Mouse (Mus musculus) hindbrain, postnatal 0 days (tissue): ENCODE measurements around the gene Uap1. TPM values are rescaled to one million over a fixed set of nuclear protein-coding genes. Genes with fewer than 3 reads are reported as not detected.

ENCODE experiments used
- ATAC-seq: fragments of 200-750 bp; cut with Nextera tagmentation; 2 replicates; pipeline ENCODE4 v1.8.0; 2017; ENCODE audit warnings: mild to moderate bottlenecking, moderate TSS enrichment, moderate library complexity
- DNase-seq: peaks from one replicate; pipeline ENCODE4 v3.0.0-alpha.2; 2015; ENCODE audit warnings: low spot score
- H3K27ac ChIP-seq: fragments of 300-500 bp; sonication (generic); 2 replicates; pipeline ENCODE4 v1.5.1; 2014; ENCODE audit warnings: mild to moderate bottlenecking
- H3K27me3 ChIP-seq: fragments of 300-500 bp; sonication (generic); 2 replicates; pipeline ENCODE4 v1.6.1; 2014; ENCODE audit warnings: low read length, mixed read lengths; ENCODE audit not compliant: insufficient read depth
- H3K36me3 ChIP-seq: fragments of 300-500 bp; sonication (generic); 2 replicates; pipeline ENCODE4 v1.6.1; 2014; ENCODE audit warnings: low read length, mixed read lengths; ENCODE audit not compliant: insufficient read depth
- H3K4me1 ChIP-seq: fragments of 300-500 bp; sonication (generic); 2 replicates; pipeline ENCODE4 v1.6.1; 2014; ENCODE audit warnings: antibody characterized with exemption, low read length, mixed read lengths; ENCODE audit not compliant: insufficient read depth
- H3K4me2 ChIP-seq: fragments of 300-500 bp; sonication (generic); 2 replicates; pipeline ENCODE4 v1.6.1; 2014; ENCODE audit warnings: low read depth, mild to moderate bottlenecking, low read length, moderate library complexity, mixed read lengths
- H3K4me3 ChIP-seq: fragments of 300-500 bp; sonication (generic); 2 replicates; pipeline ENCODE4 v1.5.1; 2014; ENCODE audit warnings: low read length
- H3K9ac ChIP-seq: fragments of 300-500 bp; sonication (generic); replicated peaks from 2 replicates; pipeline ENCODE4 v1.6.1; 2014; ENCODE audit warnings: mild to moderate bottlenecking, low read length, moderate library complexity, mixed read lengths
- H3K9me3 ChIP-seq: fragments of 300-500 bp; sonication (generic); 2 replicates; pipeline ENCODE4 v1.6.1; 2016; ENCODE audit warnings: low read length, mixed read lengths
- CTCF ChIP-seq: IDR thresholded peaks from 2 replicates; pipeline ENCODE4 v1.5.1; 2016; ENCODE audit warnings: antibody characterized with exemption, control low read depth, low read depth
- WGBS: fragments of 180-500 bp; shearing (Covaris S2); extraction: QIAGEN DNeasy Blood & Tissue Kit; methylation state at CpG from one replicate; pipeline ENCODE4 v1.1.7; 2014; 5-methylcytosine and 5-hydroxymethylcytosine counted together
- polyA plus RNA-seq: library from polyadenylated mRNA; unstranded; fragments of >200 nt; fragmentation: Nextera tagmentation; extraction: Ambion mirVana; gene quantifications from 2 replicates; pipeline ENCODE4 v1.2.1, GENCODE M21; 2015
- total RNA-seq: library from RNA; depleted of rRNA; stranded (reverse); fragments of >200 nt; gene quantifications from 2 replicates; pipeline ENCODE4 v1.2.3, GENCODE M21; 2014

The Uap1 gene
- total and polyA plus RNA-seq, 2 experiments from 2014 or later = 38.1 to 54.7 TPM

DNA sequence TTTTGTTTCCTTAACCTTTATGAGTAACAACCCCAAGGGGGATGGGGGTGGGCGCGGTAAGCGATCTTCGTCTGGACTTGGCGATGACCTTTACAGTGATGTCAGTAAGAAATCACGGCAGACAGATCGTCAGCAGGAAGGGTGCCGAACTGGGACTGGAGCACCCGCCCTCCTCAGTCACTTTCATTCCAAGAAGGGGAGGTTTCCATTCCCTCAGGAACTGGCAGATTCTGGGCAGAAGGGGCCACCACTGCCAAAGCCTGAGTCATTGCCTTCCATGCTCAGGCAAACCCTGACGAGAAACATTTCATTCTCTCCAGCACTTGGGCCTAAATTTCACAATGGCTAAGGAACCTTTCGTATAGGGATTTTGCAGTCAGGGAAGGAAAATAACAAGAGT is 13.8 kb upstream of the Uap1 start:
- ATAC-seq (no peak), DNase-seq (no peak)
- no peak for TF ChIP-seq CTCF
- H3K9ac ChIP-seq = no peak overlapping the region
- no peak overlapping the region for H3K27ac ChIP-seq
- WGBS = 78% methylated on average over 11 of the region's 11 CpGs
- H3K9me3 ChIP-seq = no peaks in the 10 kb centered on the region
- no peak overlapping the region for H3K4me3 ChIP-seq
- peaks cover 13% of the 10 kb centered on the region; the same call in 1 of the 2 replicates for H3K36me3 ChIP-seq
- no peak overlapping the region for H3K4me2 ChIP-seq
- no peaks in the 10 kb centered on the region for H3K27me3 ChIP-seq
- H3K4me1 ChIP-seq = no peaks in the 10 kb centered on the region

DNA sequence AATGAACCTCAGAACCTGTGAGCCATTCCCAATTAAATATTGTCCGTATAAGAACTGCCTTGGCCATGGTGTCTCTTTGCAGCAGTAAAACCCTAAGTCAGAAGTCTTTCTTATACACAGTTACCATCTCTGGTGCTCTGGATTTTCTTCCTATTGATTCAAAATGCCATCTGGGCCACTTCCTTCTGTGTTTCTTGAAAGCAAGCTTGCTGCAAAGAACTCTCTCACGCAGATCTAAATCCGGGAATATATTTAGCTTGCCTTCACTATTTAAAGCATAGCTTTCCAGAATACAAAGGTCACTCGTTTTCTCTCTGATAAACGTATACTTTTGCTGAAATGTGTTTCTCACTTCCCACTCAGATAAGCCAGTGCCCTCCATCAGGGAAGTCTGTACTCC is 11.8 kb upstream of the Uap1 start:
- no peak for DNase-seq
- H3K4me1 ChIP-seq = no peaks in the 10 kb centered on the region
- no peaks in the 10 kb centered on the region for H3K27me3 ChIP-seq
- H3K4me2 ChIP-seq = no peak overlapping the region
- H3K9me3 ChIP-seq = no peaks in the 10 kb centered on the region
- no peak overlapping the region for H3K9ac ChIP-seq
- WGBS = 83% methylated on average over 5 of the region's 5 CpGs
- no peak for TF ChIP-seq CTCF
- no peak overlapping the region for H3K27ac ChIP-seq
- no peak overlapping the region for H3K4me3 ChIP-seq
- no peak for ATAC-seq
- H3K36me3 ChIP-seq = no peaks in the 10 kb centered on the region

DNA sequence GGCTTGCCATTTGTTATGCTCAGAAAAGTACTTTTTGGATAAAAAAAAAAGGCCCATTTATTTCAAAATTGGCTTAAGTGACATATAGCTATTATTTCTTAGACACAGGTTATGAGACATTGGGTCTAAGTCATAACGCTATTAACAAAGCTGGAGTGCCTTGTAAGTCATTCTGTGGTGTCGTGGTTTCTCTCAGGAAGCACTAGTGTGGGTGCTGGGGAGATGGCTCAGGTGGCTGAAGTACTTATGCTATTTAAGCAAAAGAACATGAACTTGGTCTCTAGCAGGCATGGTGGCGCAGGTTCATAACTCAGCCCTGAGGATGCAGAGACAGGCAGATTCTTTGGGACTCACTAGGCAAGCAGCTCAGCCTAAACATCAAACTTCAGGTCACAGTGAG is 10.4 kb upstream of the Uap1 start:
- H3K4me3 ChIP-seq = no peak overlapping the region
- H3K27me3 ChIP-seq = no peaks in the 10 kb centered on the region
- H3K9me3 ChIP-seq = no peaks in the 10 kb centered on the region
- H3K36me3 ChIP-seq = no peaks in the 10 kb centered on the region
- H3K27ac ChIP-seq = no peak overlapping the region
- no peak overlapping the region for H3K4me2 ChIP-seq
- H3K9ac ChIP-seq = no peak overlapping the region
- ATAC-seq (no peak), DNase-seq (no peak)
- WGBS = 89% methylated on average over 3 of the region's 3 CpGs
- no peak for TF ChIP-seq CTCF
- no peaks in the 10 kb centered on the region for H3K4me1 ChIP-seq

DNA sequence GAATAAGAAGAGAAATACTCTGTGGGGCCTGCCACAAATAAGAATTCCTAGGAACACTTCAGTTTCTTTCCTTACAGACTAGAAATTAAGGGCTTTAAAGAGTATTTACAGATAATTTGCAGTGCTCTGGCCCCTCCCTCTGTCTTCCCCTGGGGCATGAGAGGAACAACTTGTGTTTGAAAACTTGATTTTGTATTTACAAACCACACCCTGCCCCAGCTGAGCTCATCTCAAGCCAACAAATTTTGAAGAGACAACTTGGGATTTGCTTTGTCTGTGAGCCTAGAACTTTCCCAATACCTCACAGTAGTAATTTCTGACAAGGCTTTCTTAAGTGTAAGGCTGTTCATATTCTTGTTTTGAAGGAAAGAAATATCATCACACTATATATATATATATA is 7.9 kb upstream of the Uap1 start:
- no peak for ATAC-seq
- H3K4me3 ChIP-seq = no peak overlapping the region
- TF ChIP-seq CTCF = no peak

DNA sequence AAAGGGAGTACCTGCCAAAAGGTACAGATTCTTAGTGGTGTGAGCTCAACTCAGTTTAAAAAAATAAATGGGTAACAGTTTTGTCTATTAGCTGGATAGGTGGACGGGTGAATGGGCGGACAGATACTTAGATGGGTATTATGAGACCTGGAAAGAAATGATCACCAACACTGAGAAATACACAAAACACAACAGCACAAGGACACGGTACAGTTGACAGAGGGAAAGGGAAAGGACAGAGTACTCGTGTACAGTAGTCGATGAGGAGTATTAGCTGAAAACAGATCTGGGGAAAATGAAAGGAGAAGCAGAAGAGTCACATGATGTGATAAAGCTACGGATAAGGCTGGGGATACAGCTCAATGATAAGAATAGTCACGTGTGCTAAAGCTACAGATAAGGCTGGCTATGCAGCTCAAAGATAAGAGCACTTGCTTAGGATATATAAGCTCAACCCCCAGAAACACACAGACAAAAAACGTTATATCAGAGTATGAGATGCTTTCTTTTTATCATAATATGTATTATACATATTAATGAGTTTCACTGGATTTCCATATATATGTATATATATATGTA is 2.0 kb upstream of the Uap1 start:
- 86% methylated on average over 8 of the region's 8 CpGs for WGBS
- H3K27ac ChIP-seq = no peak overlapping the region

More for the DNA sequence above, 7.9 kb upstream of the Uap1 start:
- Histone ChIP-seq H3K4me2 (no peak overlapping the region), H3K36me3 (no peaks in the 10 kb centered on the region), H3K27ac (no peak overlapping the region), H3K9me3 (no peaks in the 10 kb centered on the region), H3K4me1 (no peaks in the 10 kb centered on the region), H3K9ac (no peak overlapping the region), H3K27me3 (no peaks in the 10 kb centered on the region)
- DNase-seq = no peak

DNA sequence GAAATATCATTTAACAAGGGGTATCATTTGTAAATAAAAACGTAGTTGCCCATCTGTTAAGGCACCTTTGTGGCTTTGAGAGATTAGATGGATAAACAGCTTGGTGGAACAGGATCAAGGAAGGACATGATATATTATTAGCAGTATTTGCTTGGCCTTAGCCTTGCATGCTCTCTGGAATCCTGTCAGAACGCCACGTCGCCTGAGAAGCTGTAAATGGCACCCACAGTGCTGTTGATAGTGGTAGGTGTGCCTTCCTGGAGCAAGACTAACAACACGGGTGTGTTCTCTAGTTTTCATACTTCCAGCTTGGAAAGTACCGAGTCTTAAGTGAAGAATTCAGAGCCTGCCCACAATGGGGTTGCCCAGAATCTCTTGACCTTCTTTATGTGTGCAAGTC is 1.1 kb upstream of the Uap1 start:
- H3K9ac ChIP-seq = no peak overlapping the region
- DNase-seq (no peak), ATAC-seq (no peak)
- peak overlapping the region; percentile 64; the same call in 1 of the 2 replicates for H3K4me2 ChIP-seq
- H3K4me1 ChIP-seq = peaks cover 3% of the 10 kb centered on the region; the same call in 1 of the 2 replicates
- 63% methylated on average over 6 of the region's 6 CpGs for WGBS
- H3K36me3 ChIP-seq = no peaks in the 10 kb centered on the region
- no peaks in the 10 kb centered on the region for H3K27me3 ChIP-seq
- H3K27ac ChIP-seq = no peak overlapping the region
- H3K4me3 ChIP-seq = no peak overlapping the region
- TF ChIP-seq CTCF = no peak
- no peaks in the 10 kb centered on the region for H3K9me3 ChIP-seq

More for the DNA sequence above, 2.0 kb upstream of the Uap1 start:
- Histone ChIP-seq H3K9ac (no peak overlapping the region), H3K4me3 (no peak overlapping the region), H3K36me3 (no peaks in the 10 kb centered on the region), H3K27me3 (no peaks in the 10 kb centered on the region), H3K9me3 (no peaks in the 10 kb centered on the region), H3K4me1 (peaks cover 3% of the 10 kb centered on the region; the same call in 1 of the 2 replicates), H3K4me2 (no peak overlapping the region)
- ATAC-seq = no peak
- no peak for TF ChIP-seq CTCF
- DNase-seq = no peak

DNA sequence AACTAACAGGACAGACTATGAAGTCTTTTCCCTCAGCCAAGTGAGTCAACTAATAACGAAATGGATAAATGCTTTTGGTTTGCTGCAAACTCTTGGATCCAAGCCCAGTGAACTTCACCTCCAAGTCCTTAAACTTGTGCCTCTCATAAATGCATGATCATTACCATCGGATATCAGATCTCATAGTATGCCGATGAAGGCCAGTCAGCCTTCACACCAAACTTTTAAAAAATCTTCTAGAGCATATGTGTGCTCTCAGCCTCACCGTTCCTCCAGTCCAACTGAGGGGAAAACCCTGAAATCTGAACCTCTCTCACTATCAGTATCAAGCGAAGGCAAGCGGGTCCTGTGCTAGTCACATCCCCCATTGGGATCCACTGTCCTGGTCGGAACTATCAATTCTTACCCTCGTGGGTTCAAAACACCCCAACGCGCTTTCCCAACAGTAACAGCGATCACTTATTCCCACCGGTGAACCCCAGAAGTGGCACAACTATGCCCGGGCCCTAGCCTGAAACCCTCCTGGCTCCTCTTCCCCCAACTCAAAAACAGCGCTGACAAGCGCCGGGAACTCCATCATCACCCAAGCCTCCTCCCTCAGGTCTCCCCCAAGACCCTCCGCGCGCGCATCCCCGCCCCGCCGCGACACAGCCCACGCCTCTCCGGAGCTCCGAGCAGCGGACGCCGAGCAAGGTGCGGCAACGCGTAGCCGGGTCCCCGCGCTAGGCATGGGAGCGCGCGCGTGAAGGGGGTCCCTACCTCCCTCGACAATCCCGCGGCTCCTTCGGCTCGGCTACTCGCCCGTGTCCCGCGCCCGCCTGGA is 555 bp downstream of the Uap1 start:
- no peaks in the 10 kb centered on the region for H3K36me3 ChIP-seq
- ATAC-seq (peak; percentile 82; the same call in 1 of the 2 replicates), DNase-seq (peak; percentile 31)
- peak overlapping the region; percentile 75 for H3K4me2 ChIP-seq
- H3K27ac ChIP-seq = peak overlapping the region; percentile 87
- peaks cover 3% of the 10 kb centered on the region; the same call in 1 of the 2 replicates for H3K4me1 ChIP-seq
- H3K9ac ChIP-seq = peak overlapping the region; percentile 83
- TF ChIP-seq CTCF = no peak
- H3K27me3 ChIP-seq = no peaks in the 10 kb centered on the region
- no peaks in the 10 kb centered on the region for H3K9me3 ChIP-seq
- under 1% methylated on average over 50 of the region's 50 CpGs for WGBS
- H3K4me3 ChIP-seq = peak overlapping the region; percentile 88
